Mouse (Mus musculus) forebrain, embryonic 13.5 days (tissue): Measurements from ENCODE around the gene Ankle2. TPM values are rescaled to one million over a fixed set of nuclear protein-coding genes. Genes with fewer than 3 reads are reported as not detected.

ENCODE experiments used
- ATAC-seq: fragments of 200-750 bp; cut with Nextera tagmentation; 2 replicates; pipeline ENCODE4 v1.8.0; 2017
- H3K27ac ChIP-seq: fragments of 300-500 bp; sonication (generic); 2 replicates; pipeline ENCODE4 v1.5.1; 2015; ENCODE audit warnings: inconsistent platforms, mild to moderate bottlenecking, moderate library complexity
- H3K27me3 ChIP-seq: fragments of 300-500 bp; sonication (generic); 2 replicates; pipeline ENCODE4 v1.6.1; 2015; ENCODE audit warnings: mild to moderate bottlenecking, inconsistent platforms
- H3K36me3 ChIP-seq: fragments of 300-500 bp; sonication (generic); 2 replicates; pipeline ENCODE4 v1.6.1; 2015; ENCODE audit warnings: mild to moderate bottlenecking, inconsistent platforms; ENCODE audit not compliant: poor library complexity, severe bottlenecking
- H3K4me1 ChIP-seq: fragments of 300-500 bp; sonication (generic); 2 replicates; pipeline ENCODE4 v1.6.1; 2015; ENCODE audit warnings: inconsistent platforms
- H3K4me2 ChIP-seq: fragments of 300-500 bp; sonication (generic); 2 replicates; pipeline ENCODE4 v1.6.1; 2015; ENCODE audit warnings: inconsistent platforms, mild to moderate bottlenecking, moderate library complexity
- H3K4me3 ChIP-seq: fragments of 300-500 bp; sonication (generic); 2 replicates; pipeline ENCODE4 v1.5.1; 2015; ENCODE audit warnings: mild to moderate bottlenecking, inconsistent platforms
- H3K9ac ChIP-seq: fragments of 300-500 bp; sonication (generic); 2 replicates; pipeline ENCODE4 v1.6.1; 2015; ENCODE audit warnings: mild to moderate bottlenecking, inconsistent platforms
- H3K9me3 ChIP-seq: fragments of 300-500 bp; sonication (generic); replicated peaks from 2 replicates; pipeline ENCODE4 v1.6.1; 2016; ENCODE audit warnings: inconsistent platforms
- WGBS: fragments of 180-500 bp; shearing (Covaris S2); methylation state at CpG from one replicate; pipeline ENCODE4 v1.1.7; 2015; 5-methylcytosine and 5-hydroxymethylcytosine counted together
- polyA plus RNA-seq: library from polyadenylated mRNA; unstranded; fragments of >200 nt; fragmentation: Nextera tagmentation; extraction: Ambion mirVana; gene quantifications from 2 replicates; pipeline ENCODE4 v1.2.1, GENCODE M21; 2015

The Ankle2 gene
- polyA plus RNA-seq, 1 experiment from 2014 or later, result 25.4 TPM

DNA sequence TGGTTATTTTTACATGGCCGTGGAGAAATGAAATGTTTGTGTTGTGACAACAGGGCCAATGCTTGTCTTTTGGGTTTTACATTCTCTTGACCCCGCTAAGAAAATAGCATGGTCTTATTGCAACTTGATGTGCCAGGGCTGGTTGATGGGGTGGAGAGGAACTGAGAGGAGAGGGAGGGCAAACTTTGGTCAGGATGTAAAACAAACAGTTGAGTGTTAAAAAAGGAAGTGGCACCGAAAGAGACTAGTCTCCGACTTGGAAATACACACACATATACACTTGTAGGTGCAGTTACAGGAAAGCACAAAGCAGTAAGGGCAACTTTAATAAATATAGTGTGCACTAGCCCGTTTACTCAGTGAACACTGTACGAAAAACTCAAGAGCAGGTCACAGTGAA lies 1.5 kb downstream of the Ankle2 start:
- H3K27ac ChIP-seq, result no peak overlapping the region
- H3K9me3 ChIP-seq, result no peaks in the 10 kb centered on the region
- peak overlapping the region; percentile 66 for H3K4me2 ChIP-seq
- H3K36me3 ChIP-seq, result peaks cover 34% of the 10 kb centered on the region
- no peak for ATAC-seq
- peaks cover 23% of the 10 kb centered on the region for H3K4me1 ChIP-seq
- no peaks in the 10 kb centered on the region for H3K27me3 ChIP-seq
- peak overlapping the region; percentile 98; the same call in 1 of the 2 replicates for H3K4me3 ChIP-seq
- WGBS, result 94% methylated on average over 6 of the region's 6 CpGs
- no peak overlapping the region for H3K9ac ChIP-seq

DNA sequence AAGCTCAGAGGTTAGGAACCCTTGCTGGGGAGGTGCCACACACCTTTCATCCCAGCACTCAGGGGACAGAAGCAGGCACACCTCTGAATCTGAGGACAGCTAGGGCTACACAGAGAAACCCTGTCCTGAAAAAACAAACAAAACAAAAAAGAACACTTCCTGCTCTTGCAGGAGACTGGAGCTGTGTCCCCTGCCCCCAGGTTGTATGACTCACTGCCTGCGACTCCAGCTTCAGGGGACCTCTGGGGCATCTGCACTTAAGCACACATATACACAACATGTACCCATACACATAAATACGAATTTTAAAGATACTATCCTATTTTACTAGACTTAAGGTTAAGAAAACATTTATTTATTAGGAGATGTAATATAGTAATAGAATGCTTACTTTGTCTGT lies 13.3 kb downstream of the Ankle2 start:
- H3K9ac ChIP-seq, result no peak overlapping the region
- no peaks in the 10 kb centered on the region for H3K4me1 ChIP-seq
- H3K27me3 ChIP-seq, result no peaks in the 10 kb centered on the region
- no peak for ATAC-seq
- H3K27ac ChIP-seq, result no peak overlapping the region
- 88% methylated on average over 2 of the region's 2 CpGs for WGBS
- no peaks in the 10 kb centered on the region for H3K9me3 ChIP-seq
- peaks cover 93% of the 10 kb centered on the region for H3K36me3 ChIP-seq
- H3K4me3 ChIP-seq, result no peak overlapping the region
- no peak overlapping the region for H3K4me2 ChIP-seq

DNA sequence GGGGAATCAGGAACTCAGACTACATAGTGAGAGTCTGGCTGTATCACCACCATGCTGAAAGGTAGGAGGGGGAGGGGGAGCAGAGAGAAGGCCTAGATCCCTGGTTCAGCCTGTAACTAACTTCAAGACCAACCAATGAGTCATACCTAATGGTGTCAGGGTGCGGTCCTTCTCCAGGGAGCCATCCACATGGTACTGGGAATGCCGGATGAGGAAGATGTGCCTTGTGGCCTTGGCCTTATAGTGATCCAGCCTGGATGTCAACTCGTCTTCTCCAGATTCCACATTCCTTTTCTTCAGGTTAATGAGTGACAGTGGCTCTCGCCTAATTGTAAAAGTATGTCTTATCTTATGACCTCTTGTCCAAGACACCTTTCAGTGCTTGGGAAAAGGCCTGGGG lies 36.1 kb downstream of the Ankle2 start:
- Histone ChIP-seq H3K4me2 (no peak overlapping the region), H3K36me3 (peaks cover 38% of the 10 kb centered on the region), H3K27me3 (no peaks in the 10 kb centered on the region), H3K27ac (no peak overlapping the region), H3K9ac (no peak overlapping the region), H3K4me3 (no peak overlapping the region), H3K9me3 (no peaks in the 10 kb centered on the region), H3K4me1 (peaks cover 14% of the 10 kb centered on the region)
- 95% methylated on average over 4 of the region's 4 CpGs for WGBS
- no peak for ATAC-seq

DNA sequence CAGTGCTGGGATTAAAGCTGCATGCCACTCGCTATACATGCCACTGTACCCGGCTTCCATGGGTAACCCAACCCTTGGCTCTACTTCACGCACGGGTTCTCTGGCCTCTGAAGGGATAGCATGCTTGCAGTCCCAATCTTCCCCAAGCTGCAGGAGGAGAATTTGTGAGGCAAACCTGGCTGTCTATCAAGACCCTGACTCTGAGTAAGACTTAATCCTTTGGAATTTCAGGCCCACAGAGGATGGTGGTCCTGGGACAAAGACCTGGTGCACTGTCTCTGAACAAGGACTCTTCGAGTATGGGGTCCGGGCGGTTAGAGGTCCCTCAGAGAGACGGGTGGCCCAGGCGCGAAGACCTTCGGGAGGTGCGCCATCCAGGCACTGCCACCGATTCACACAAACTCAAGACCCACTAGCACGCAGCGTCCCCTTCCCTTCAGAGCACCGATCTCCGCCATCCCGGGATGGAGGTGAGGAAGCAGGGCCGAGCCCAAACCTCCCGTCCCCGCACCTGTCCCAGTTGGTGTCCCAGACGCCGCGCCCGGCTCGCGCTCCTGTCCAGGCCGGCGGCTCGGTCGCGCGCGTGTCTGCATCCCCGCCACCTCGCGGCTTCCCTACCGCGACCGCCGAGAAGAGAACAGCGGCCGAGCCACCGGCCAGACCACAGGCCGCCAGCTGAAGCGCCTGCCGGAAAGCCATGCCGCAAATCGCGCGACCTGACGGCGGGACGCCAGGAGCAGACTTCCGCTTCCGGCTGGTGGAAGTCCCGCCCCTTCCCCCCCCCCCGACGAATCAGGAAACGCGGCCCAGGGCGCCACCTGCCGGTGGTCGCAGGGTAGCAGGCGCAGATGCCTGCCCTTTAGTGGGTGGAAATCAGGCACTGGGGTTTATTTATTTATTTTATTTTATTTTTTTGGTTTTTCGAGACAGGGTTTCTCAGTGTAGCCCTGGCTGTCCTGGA lies 38.6 kb downstream of the Ankle2 start, which contains the start of gene Pgam5:
Gene Pgam5, minus strand, starts transcription at position 773 of the 961 bp plus-strand sequence.
- WGBS, result under 1% methylated on average over 60 of the region's 66 CpGs
- H3K9me3 ChIP-seq, result no peaks in the 10 kb centered on the region
- H3K4me1 ChIP-seq, result peaks cover 14% of the 10 kb centered on the region
- peak within 1 kb of the TSS; percentile 96 for H3K4me3 ChIP-seq
- H3K36me3 ChIP-seq, result peaks cover 29% of the 10 kb centered on the region
- H3K27ac ChIP-seq, result no peak within 1 kb of the TSS
- H3K27me3 ChIP-seq, result no peaks in the 10 kb centered on the region
- peak; percentile 91 for ATAC-seq
- H3K4me2 ChIP-seq, result peak within 1 kb of the TSS; percentile 97
- peak within 1 kb of the TSS; percentile 91 for H3K9ac ChIP-seq

DNA sequence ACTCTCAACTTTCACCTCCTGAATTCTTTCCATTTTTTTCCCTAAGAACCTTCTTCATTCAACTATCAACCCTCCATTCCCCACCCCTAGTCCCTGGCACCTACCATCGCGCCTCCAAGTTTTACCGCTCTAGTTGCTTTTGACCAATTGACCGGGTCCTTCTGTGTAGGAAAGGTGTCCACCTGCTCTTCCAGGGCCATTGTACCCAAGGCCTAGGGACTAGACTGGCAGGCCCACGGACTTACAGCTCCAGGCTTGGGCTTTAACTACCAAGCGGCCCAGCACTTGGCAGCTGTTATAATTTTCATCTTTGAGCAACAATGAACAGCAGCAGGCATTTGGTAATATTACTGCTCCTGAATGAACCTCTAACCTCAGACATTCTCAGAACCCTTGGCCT lies 39.4 kb downstream of the Ankle2 start:
- H3K4me3 ChIP-seq, result no peak overlapping the region
- H3K4me2 ChIP-seq, result no peak overlapping the region
- 90% methylated on average over 6 of the region's 6 CpGs for WGBS
- H3K36me3 ChIP-seq, result peaks cover 21% of the 10 kb centered on the region
- no peaks in the 10 kb centered on the region for H3K27me3 ChIP-seq
- H3K9ac ChIP-seq, result no peak overlapping the region
- H3K9me3 ChIP-seq, result no peaks in the 10 kb centered on the region
- ATAC-seq, result no peak
- H3K27ac ChIP-seq, result no peak overlapping the region
- H3K4me1 ChIP-seq, result peaks cover 14% of the 10 kb centered on the region

DNA sequence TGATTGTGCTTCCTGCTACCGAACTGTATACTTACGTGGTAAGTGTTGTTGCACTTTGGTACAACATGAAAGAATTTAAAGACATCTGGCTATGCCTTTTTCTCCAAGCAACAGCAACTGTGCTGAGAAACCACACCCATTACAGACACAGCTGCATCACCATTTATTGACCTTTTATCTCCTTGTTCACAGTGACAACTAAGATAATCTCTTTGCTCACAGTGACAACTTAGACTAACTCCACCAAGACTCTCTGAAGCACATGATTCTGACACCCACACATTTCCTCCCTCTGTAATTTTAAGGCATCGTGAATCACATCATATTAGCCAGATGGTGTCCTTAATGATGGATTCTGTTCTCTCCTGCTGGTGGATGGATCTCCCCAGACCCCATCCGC lies 43.3 kb downstream of the Ankle2 start:
- H3K27me3 ChIP-seq, result no peaks in the 10 kb centered on the region
- 88% methylated on average over 4 of the region's 4 CpGs for WGBS
- H3K4me2 ChIP-seq, result no peak overlapping the region
- H3K4me1 ChIP-seq, result peaks cover under 1% of the 10 kb centered on the region
- H3K4me3 ChIP-seq, result no peak overlapping the region
- no peak overlapping the region for H3K9ac ChIP-seq
- H3K9me3 ChIP-seq, result no peaks in the 10 kb centered on the region
- ATAC-seq, result no peak
- H3K27ac ChIP-seq, result no peak overlapping the region
- H3K36me3 ChIP-seq, result no peaks in the 10 kb centered on the region

DNA sequence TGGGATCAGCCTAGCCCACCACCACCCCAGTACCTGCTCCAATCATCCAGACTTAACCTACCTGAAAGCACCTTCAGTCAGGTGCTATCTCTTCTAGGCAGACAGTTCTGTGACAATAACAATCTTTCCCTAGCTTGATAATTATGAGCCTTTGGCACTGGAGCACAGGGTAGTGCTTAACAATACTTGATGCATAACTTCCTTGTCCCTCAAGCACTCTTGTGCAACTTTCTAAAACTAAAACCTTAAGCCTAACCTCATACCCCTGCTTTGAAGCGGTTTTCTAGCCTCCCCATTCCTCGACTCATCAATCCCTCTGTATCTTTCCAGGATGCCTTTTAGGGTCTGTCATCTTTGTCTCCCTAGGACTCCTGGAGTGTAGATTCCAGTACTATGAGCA lies 44.0 kb downstream of the Ankle2 start:
- ATAC-seq, result no peak
- Histone ChIP-seq H3K4me2 (no peak overlapping the region), H3K36me3 (no peaks in the 10 kb centered on the region), H3K9me3 (no peaks in the 10 kb centered on the region), H3K4me1 (no peaks in the 10 kb centered on the region), H3K9ac (no peak overlapping the region), H3K4me3 (no peak overlapping the region), H3K27me3 (no peaks in the 10 kb centered on the region), H3K27ac (no peak overlapping the region)
- WGBS, result 73% methylated on average over 2 of the region's 2 CpGs

DNA sequence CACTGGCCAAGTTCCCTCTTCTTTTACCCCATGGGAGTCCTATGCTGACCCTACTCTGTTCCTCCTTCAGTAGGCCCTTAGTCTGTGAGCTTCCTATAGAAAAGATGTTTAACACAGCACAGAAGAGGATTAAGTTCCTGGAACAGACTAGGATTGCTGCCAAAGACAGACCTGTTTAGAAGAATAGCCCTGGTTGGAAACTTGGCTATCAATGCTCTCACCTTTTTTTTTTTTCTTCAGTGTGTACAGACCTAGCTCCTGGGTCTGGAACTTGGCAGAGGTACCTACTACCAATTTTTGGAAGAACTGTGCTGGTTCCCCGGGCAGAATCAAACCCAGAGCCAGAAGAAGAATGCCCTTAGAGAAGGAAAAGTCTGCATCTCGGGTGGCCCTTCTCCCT lies 45.6 kb downstream of the Ankle2 start:
- Histone ChIP-seq H3K4me3 (no peak overlapping the region), H3K36me3 (no peaks in the 10 kb centered on the region), H3K4me1 (no peaks in the 10 kb centered on the region), H3K9me3 (no peaks in the 10 kb centered on the region), H3K27me3 (no peaks in the 10 kb centered on the region), H3K27ac (no peak overlapping the region), H3K4me2 (no peak overlapping the region), H3K9ac (no peak overlapping the region)
- no peak for ATAC-seq
- WGBS, result 81% methylated on average over 2 of the region's 2 CpGs

DNA sequence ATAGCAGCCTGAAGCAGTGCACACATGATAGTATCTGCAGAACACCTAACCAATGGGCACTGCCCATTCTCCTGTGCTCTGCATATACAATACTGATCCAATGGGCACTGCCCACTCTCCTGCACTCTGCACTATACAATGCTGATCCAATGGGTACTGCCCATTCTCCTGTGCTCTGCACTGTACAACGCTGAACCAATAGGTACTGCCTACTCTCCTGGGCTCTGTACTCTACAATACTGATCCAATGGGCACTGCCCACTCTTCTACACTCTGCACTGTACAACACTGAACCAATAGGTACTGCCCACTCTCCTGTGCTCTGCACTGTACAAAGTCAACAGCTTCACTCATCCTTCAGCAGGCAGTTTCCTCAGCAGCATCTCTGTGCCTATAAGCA lies 46.1 kb downstream of the Ankle2 start:
- Histone ChIP-seq H3K4me1 (no peaks in the 10 kb centered on the region), H3K27ac (no peak overlapping the region), H3K4me2 (no peak overlapping the region), H3K36me3 (no peaks in the 10 kb centered on the region), H3K9ac (no peak overlapping the region), H3K4me3 (no peak overlapping the region), H3K9me3 (no peaks in the 10 kb centered on the region), H3K27me3 (no peaks in the 10 kb centered on the region)
- 96% methylated on average over 1 of the region's 1 CpGs for WGBS
- ATAC-seq, result no peak

DNA sequence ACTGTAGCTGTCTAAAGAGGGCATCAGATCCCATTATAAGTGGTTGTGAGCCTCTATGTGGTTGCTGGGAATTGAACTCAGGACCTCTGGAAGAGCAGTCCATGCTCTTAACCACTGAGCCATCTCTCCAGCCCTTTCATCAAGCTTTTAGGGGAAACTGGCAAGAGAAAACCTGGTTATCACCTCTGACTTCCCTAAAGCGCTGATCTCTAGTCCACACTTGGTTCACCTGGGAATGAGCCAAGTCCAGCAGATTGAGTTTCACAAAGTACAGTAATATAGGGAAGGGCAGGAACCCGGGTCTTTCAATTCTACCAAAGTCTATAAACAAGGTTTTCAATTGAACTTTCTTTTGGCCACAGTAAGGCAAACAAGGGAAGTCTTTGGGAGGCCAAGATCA lies 51.2 kb downstream of the Ankle2 start:
- H3K36me3 ChIP-seq, result no peaks in the 10 kb centered on the region
- peaks cover 11% of the 10 kb centered on the region for H3K4me1 ChIP-seq
- WGBS, result 87% methylated on average over 2 of the region's 2 CpGs
- no peak overlapping the region for H3K4me2 ChIP-seq
- ATAC-seq, result no peak
- no peak overlapping the region for H3K9ac ChIP-seq
- H3K4me3 ChIP-seq, result no peak overlapping the region
- H3K9me3 ChIP-seq, result no peaks in the 10 kb centered on the region
- H3K27ac ChIP-seq, result no peak overlapping the region
- H3K27me3 ChIP-seq, result peaks cover 16% of the 10 kb centered on the region

DNA sequence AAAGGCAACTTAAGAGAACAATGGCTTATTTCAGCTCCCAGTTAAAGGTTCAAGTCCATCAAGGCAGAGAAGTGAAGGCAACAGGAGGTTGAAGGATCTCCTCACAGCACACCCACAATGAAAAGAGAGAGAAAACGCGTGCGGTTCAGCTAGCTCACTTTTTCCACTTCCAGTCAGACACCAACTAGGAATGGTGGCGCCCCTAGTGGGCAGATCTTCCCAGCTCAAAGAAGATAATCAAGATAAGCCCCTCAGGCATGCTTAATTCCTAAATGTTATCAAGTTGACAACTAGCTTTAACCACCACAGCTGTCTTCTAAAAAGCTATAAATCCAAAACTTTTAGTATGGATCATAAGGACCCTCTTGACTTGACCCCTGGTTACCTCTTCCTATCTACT lies 53.7 kb downstream of the Ankle2 start:
- Histone ChIP-seq H3K9ac (no peak overlapping the region), H3K4me3 (no peak overlapping the region), H3K27ac (no peak overlapping the region), H3K4me2 (no peak overlapping the region), H3K36me3 (peaks cover 4% of the 10 kb centered on the region), H3K4me1 (peaks cover 19% of the 10 kb centered on the region), H3K9me3 (no peaks in the 10 kb centered on the region), H3K27me3 (peaks cover 16% of the 10 kb centered on the region)
- WGBS, result 7% methylated on average over 4 of the region's 4 CpGs
- ATAC-seq, result no peak

DNA sequence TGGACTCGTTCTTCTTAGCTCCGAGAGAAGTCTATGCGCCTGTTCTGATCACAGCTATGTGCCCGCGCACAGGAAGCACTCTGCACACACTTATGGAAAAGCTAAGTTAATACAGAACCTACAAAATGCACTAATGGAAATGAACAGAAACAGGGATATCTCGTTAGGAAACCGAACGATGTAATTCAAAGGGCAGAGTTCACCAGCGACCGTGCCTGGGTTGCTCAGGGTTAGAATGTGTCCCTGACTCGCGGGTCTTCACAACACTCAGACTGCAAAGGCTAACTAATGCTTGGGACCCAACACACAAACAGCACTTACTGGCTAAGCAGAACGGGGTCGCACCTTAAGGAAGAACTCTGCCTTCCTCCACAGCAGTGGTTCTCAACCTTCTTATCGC lies 54.4 kb downstream of the Ankle2 start:
- 11% methylated on average over 15 of the region's 15 CpGs for WGBS
- Histone ChIP-seq H3K27ac (no peak overlapping the region), H3K4me3 (peak overlapping the region; percentile 80), H3K36me3 (peaks cover 10% of the 10 kb centered on the region), H3K4me1 (peaks cover 19% of the 10 kb centered on the region), H3K4me2 (peak overlapping the region; percentile 92), H3K9me3 (no peaks in the 10 kb centered on the region), H3K27me3 (peaks cover 16% of the 10 kb centered on the region), H3K9ac (peak overlapping the region; percentile 87; the same call in 1 of the 2 replicates)
- no peak for ATAC-seq
